Mouse (Mus musculus): ENCODE results near the gene Arsg. TPM values are rescaled to one million over a fixed set of nuclear protein-coding genes. Genes with fewer than 3 reads are reported as not detected.

The Arsg gene
- polyA plus RNA-seq, 1 experiment = not detected

DNA sequence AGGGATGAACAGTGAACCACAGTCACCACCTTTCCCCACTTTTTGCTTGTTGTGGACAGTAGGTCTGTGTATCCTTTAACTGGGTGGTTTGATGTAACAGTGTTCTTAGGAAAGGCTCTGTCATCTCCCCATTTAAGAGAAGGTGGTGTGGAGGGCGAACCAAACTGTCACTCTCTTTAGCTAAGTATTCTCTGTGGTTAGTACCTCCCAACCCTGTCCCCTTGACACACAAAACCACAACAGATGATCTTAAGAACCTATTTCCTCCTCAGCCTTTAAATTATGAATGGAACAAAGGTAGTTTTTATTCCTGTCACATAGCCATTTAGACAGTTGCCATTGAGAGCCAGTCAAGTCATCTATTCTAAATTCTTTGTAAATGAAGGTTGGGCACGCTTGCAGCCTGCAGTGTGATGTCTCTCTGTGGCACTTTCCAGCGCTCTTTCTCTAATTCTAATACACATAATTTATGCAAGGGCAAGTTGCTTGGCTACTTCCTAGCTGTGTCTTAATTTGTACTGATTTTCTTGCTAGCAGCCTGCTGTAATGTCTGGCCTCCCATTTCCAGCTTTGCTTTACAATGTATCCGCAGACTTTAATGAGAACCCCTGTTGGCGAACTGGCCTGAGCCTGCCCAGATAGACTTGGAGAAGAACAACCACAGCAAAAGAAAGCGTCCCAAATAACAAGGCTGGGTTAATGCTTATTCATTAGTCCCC, 24.0 kb downstream of the Arsg start:
- Histone ChIP-seq H3K27ac (ENCODE audit: insufficient read depth, low read depth, low read length) (no peak overlapping the region), H3K4me1 (ENCODE audit: control insufficient read depth, insufficient read depth, low read length) (no peaks in the 10 kb centered on the region), H3K4me3 (ENCODE audit: insufficient read depth, low read depth, low read length) (no peak overlapping the region)
- TF ChIP-seq CTCF (IDR thresholded peaks at IDR 0.05; ENCODE audit: insufficient read depth, low read depth, low read length) = no peak
- TF ChIP-seq POLR2A (IDR thresholded peaks at IDR 0.05; ENCODE audit: insufficient read depth, low read depth, low read length) = no peak
- 65% methylated on average over 6 of the region's 6 CpGs for WGBS

GRCm38 (mm10) chr11:109497990-109498389, 24.8 kb downstream of the Arsg start:
- no peak for TF ChIP-seq POLR2A (IDR thresholded peaks at IDR 0.05; ENCODE audit: insufficient read depth, low read depth, low read length)
- no peak for TF ChIP-seq CTCF (IDR thresholded peaks at IDR 0.05; ENCODE audit: insufficient read depth, low read depth, low read length)
- WGBS = 86% methylated on average over 9 of the region's 9 CpGs
- Histone ChIP-seq H3K4me3 (ENCODE audit: insufficient read depth, low read depth, low read length) (no peak overlapping the region), H3K4me1 (ENCODE audit: control insufficient read depth, insufficient read depth, low read length) (no peaks in the 10 kb centered on the region), H3K27ac (ENCODE audit: insufficient read depth, low read depth, low read length) (no peak overlapping the region)

DNA sequence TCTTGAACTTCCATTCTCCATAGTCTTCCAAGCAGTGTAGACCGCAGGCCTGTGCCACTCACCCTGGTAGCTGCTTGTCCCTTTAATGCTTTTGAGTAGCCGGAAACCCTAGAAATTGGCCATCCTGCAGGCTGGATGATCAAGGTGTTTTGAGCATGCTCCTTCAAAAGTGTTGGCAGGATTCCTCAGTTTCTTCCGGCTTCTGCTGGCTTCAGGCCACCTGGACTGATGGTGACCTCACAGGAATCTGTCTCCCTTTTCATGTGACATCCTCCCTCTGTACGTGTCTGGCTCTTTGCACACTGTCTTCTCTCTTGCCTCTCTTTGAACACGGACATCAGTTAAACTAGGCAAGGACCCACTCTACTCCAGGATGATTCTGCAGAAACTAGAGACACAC, 27.0 kb downstream of the Arsg start:
- H3K27ac ChIP-seq (ENCODE audit: insufficient read depth, low read depth, low read length) = no peak overlapping the region

GRCm38 (mm10) chr11:109504977-109505376, 31.8 kb downstream of the Arsg start:
- Histone ChIP-seq H3K4me1 (ENCODE audit: control insufficient read depth, insufficient read depth, low read length) (peaks cover 4% of the 10 kb centered on the region), H3K27ac (ENCODE audit: insufficient read depth, low read depth, low read length) (no peak overlapping the region), H3K4me3 (ENCODE audit: insufficient read depth, low read depth, low read length) (no peak overlapping the region)
- WGBS = 52% methylated on average over 9 of the region's 9 CpGs
- TF ChIP-seq POLR2A (IDR thresholded peaks at IDR 0.05; ENCODE audit: insufficient read depth, low read depth, low read length) (no peak), CTCF (IDR thresholded peaks at IDR 0.05; ENCODE audit: insufficient read depth, low read depth, low read length) (no peak)

More for the DNA sequence above, 27.0 kb downstream of the Arsg start:
- 81% methylated on average over 5 of the region's 5 CpGs for WGBS
- TF ChIP-seq POLR2A (IDR thresholded peaks at IDR 0.05; ENCODE audit: insufficient read depth, low read depth, low read length) = no peak
- no peak for TF ChIP-seq CTCF (IDR thresholded peaks at IDR 0.05; ENCODE audit: insufficient read depth, low read depth, low read length)
- H3K4me3 ChIP-seq (ENCODE audit: insufficient read depth, low read depth, low read length) = no peak overlapping the region
- peaks cover 4% of the 10 kb centered on the region for H3K4me1 ChIP-seq (ENCODE audit: control insufficient read depth, insufficient read depth, low read length)

DNA sequence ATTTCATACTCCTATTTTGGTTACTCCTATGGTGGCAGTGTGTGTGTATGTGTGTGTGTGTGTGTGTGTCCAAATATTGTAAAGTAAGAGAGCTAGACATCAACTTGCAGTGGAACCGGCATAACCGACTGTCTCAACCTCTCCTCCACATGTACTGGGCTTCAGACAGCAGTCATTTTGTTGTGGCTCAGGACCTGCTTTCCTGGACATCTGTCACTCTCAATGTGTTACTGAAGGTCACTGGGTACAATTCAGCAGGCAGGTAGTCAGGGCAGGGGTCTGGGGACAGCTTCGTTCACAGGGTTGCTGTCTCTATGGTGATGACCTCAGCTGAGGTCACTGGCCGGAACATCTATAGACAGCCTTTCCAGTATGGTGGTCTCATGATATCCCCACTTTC, 32.6 kb downstream of the Arsg start:
- Histone ChIP-seq H3K4me1 (ENCODE audit: control insufficient read depth, insufficient read depth, low read length) (peaks cover 4% of the 10 kb centered on the region), H3K27ac (ENCODE audit: insufficient read depth, low read depth, low read length) (no peak overlapping the region), H3K4me3 (ENCODE audit: insufficient read depth, low read depth, low read length) (no peak overlapping the region)
- 95% methylated on average over 4 of the region's 4 CpGs for WGBS
- TF ChIP-seq POLR2A (IDR thresholded peaks at IDR 0.05; ENCODE audit: insufficient read depth, low read depth, low read length) = no peak
- no peak for TF ChIP-seq CTCF (IDR thresholded peaks at IDR 0.05; ENCODE audit: insufficient read depth, low read depth, low read length)

DNA sequence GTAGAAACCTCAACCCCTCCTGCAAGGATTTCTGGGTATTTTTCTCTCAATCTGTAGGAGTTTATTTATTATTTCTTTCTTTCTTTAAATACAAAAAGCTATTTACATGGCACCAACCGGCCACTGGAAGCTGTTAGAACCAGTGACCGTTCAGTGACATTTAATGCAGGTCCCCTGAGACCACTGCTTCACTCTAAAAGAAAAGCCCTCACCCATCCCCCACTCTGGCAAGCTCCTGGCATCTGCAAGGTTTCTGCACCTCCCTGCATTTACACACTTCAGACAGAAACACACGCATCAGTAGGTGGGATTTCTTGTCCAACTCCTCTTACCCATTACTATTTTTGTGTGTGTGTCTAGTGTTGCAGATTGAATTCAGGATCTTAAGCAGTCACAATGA, 33.9 kb downstream of the Arsg start:
- TF ChIP-seq POLR2A (IDR thresholded peaks at IDR 0.05; ENCODE audit: insufficient read depth, low read depth, low read length) (no peak), CTCF (IDR thresholded peaks at IDR 0.05; ENCODE audit: insufficient read depth, low read depth, low read length) (no peak)
- WGBS = 66% methylated on average over 3 of the region's 3 CpGs

GRCm38 (mm10) chr11:109512995-109513675, 40.0 kb downstream of the Arsg start:
- WGBS = 90% methylated on average over 16 of the region's 16 CpGs
- Histone ChIP-seq H3K27ac (ENCODE audit: insufficient read depth, low read depth, low read length) (no peak overlapping the region), H3K4me1 (ENCODE audit: control insufficient read depth, insufficient read depth, low read length) (no peaks in the 10 kb centered on the region), H3K4me3 (ENCODE audit: insufficient read depth, low read depth, low read length) (no peak overlapping the region)
- TF ChIP-seq POLR2A (IDR thresholded peaks at IDR 0.05; ENCODE audit: insufficient read depth, low read depth, low read length) (no peak), CTCF (IDR thresholded peaks at IDR 0.05; ENCODE audit: insufficient read depth, low read depth, low read length) (no peak)

More for the DNA sequence above, 33.9 kb downstream of the Arsg start:
- H3K27ac ChIP-seq (ENCODE audit: insufficient read depth, low read depth, low read length) = no peak overlapping the region
- peaks cover 4% of the 10 kb centered on the region for H3K4me1 ChIP-seq (ENCODE audit: control insufficient read depth, insufficient read depth, low read length)
- H3K4me3 ChIP-seq (ENCODE audit: insufficient read depth, low read depth, low read length) = no peak overlapping the region

- WGBS = 66% methylated on average over 3 of the region's 3 CpGs
- Histone ChIP-seq H3K27ac (ENCODE audit: insufficient read depth, low read depth, low read length) (no peak overlapping the region), H3K4me1 (ENCODE audit: control insufficient read depth, insufficient read depth, low read length) (peaks cover 2% of the 10 kb centered on the region; the same call in 1 of the 2 replicates), H3K4me3 (ENCODE audit: insufficient read depth, low read depth, low read length) (no peak overlapping the region)
- TF ChIP-seq CTCF (IDR thresholded peaks at IDR 0.05; ENCODE audit: insufficient read depth, low read depth, low read length) (no peak), POLR2A (IDR thresholded peaks at IDR 0.05; ENCODE audit: insufficient read depth, low read depth, low read length) (no peak)
Measured at GRCm38 (mm10) chr11:109514064-109514612, 41.0 kb downstream of the Arsg start.

DNA sequence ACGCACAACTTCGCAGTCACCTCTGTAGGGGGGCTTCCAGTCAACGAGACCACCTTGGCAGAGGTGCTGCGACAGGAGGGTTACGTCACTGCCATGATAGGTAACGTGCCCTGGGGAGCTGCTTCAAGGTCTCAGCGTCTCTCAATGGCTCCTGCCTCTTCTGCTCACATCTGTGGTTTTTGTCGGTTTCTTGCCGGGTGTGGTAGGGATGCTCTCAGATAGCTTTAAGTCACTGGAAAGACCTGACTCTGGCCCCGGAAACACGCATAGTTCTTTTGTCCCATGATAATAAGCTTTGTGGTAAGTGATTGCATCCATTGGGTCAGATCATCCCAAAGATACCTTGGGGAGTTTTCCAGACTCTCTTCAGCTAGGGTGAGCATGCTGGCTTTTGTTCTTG, 44.2 kb downstream of the Arsg start:
- 94% methylated on average over 11 of the region's 11 CpGs for WGBS
- no peak overlapping the region for H3K27ac ChIP-seq (ENCODE audit: insufficient read depth, low read depth, low read length)
- no peak overlapping the region for H3K4me3 ChIP-seq (ENCODE audit: insufficient read depth, low read depth, low read length)
- TF ChIP-seq CTCF (IDR thresholded peaks at IDR 0.05; ENCODE audit: insufficient read depth, low read depth, low read length) (no peak), POLR2A (IDR thresholded peaks at IDR 0.05; ENCODE audit: insufficient read depth, low read depth, low read length) (no peak)
- H3K4me1 ChIP-seq (ENCODE audit: control insufficient read depth, insufficient read depth, low read length) = peaks cover 2% of the 10 kb centered on the region; the same call in 1 of the 2 replicates
